Mouse (Mus musculus): ENCODE results near the gene Itpk1. TPM values are rescaled to one million over a fixed set of nuclear protein-coding genes. Genes with fewer than 3 reads are reported as not detected.

Gene Itpk1
- total RNA-seq, 2 experiments from 2014 or later = 13.0 to 19.1 TPM

GRCm38 (mm10) chr12:102573036-102573435 is 131.7 kb downstream of the Itpk1 start:
- ATAC-seq (replicated peaks; ENCODE audit: poor library complexity, severe bottlenecking) = no peak

GRCm38 (mm10) chr12:102571666-102572065 is 133.1 kb downstream of the Itpk1 start:
- no peak for ATAC-seq (replicated peaks; ENCODE audit: poor library complexity, severe bottlenecking)

- ATAC-seq (replicated peaks; ENCODE audit: poor library complexity, severe bottlenecking) = no peak
Observed at GRCm38 (mm10) chr12:102570734-102571133, 134.0 kb downstream of the Itpk1 start.

GRCm38 (mm10) chr12:102570111-102570510 is 134.6 kb downstream of the Itpk1 start:
- ATAC-seq (replicated peaks; ENCODE audit: poor library complexity, severe bottlenecking) = no peak

GRCm38 (mm10) chr12:102568219-102568618 is 136.5 kb downstream of the Itpk1 start:
- ATAC-seq (replicated peaks; ENCODE audit: poor library complexity, severe bottlenecking) = no peak

GRCm38 (mm10) chr12:102566951-102567350 is 137.8 kb downstream of the Itpk1 start:
- no peak for ATAC-seq (replicated peaks; ENCODE audit: poor library complexity, severe bottlenecking)

- no peak for ATAC-seq (replicated peaks; ENCODE audit: poor library complexity, severe bottlenecking)
Observed at GRCm38 (mm10) chr12:102565086-102565485, 139.6 kb downstream of the Itpk1 start.

GRCm38 (mm10) chr12:102557372-102557771 is 147.4 kb downstream of the Itpk1 start:
- ATAC-seq (replicated peaks; ENCODE audit: poor library complexity, severe bottlenecking) = no peak

- ATAC-seq (replicated peaks; ENCODE audit: poor library complexity, severe bottlenecking) = no peak
Observed at GRCm38 (mm10) chr12:102555850-102556249, 148.9 kb downstream of the Itpk1 start.

- ATAC-seq (replicated peaks; ENCODE audit: poor library complexity, severe bottlenecking) = peak; percentile 91
Observed at GRCm38 (mm10) chr12:102554721-102555516, 149.8 kb downstream of the Itpk1 start, which contains the start of gene Chga. Gene Chga, plus strand, starts transcription at chr12:102554969.

- no peak for ATAC-seq (replicated peaks; ENCODE audit: poor library complexity, severe bottlenecking)
Observed at GRCm38 (mm10) chr12:102553705-102554275, 150.9 kb downstream of the Itpk1 start.

GRCm38 (mm10) chr12:102552001-102552400 is 152.7 kb downstream of the Itpk1 start:
- no peak for ATAC-seq (replicated peaks; ENCODE audit: poor library complexity, severe bottlenecking)

- no peak for ATAC-seq (replicated peaks; ENCODE audit: poor library complexity, severe bottlenecking)
Observed at GRCm38 (mm10) chr12:102551186-102551585, 153.5 kb downstream of the Itpk1 start.

GRCm38 (mm10) chr12:102550529-102550928 is 154.2 kb downstream of the Itpk1 start:
- peak; percentile 75 for ATAC-seq (replicated peaks; ENCODE audit: poor library complexity, severe bottlenecking)

GRCm38 (mm10) chr12:102545122-102545521 is 159.6 kb downstream of the Itpk1 start:
- ATAC-seq (replicated peaks; ENCODE audit: poor library complexity, severe bottlenecking) = no peak

- no peak for ATAC-seq (replicated peaks; ENCODE audit: poor library complexity, severe bottlenecking)
Observed at GRCm38 (mm10) chr12:102541168-102541567, 163.6 kb downstream of the Itpk1 start.

GRCm38 (mm10) chr12:102540278-102540677 is 164.5 kb downstream of the Itpk1 start:
- ATAC-seq (replicated peaks; ENCODE audit: poor library complexity, severe bottlenecking) = no peak

- ATAC-seq (replicated peaks; ENCODE audit: poor library complexity, severe bottlenecking) = no peak
Observed at GRCm38 (mm10) chr12:102535796-102536195, 168.9 kb downstream of the Itpk1 start.

GRCm38 (mm10) chr12:102527989-102528388 is 176.7 kb downstream of the Itpk1 start:
- ATAC-seq (replicated peaks; ENCODE audit: poor library complexity, severe bottlenecking) = no peak

- peak; percentile 55 for ATAC-seq (replicated peaks; ENCODE audit: poor library complexity, severe bottlenecking)
Observed at GRCm38 (mm10) chr12:102524760-102525159, 180.0 kb downstream of the Itpk1 start.

GRCm38 (mm10) chr12:102524216-102524615 is 180.5 kb downstream of the Itpk1 start:
- ATAC-seq (replicated peaks; ENCODE audit: poor library complexity, severe bottlenecking) = peak; percentile 88
